31 mouse cellular contexts compared by ENCODE assay signal in genomic region chr1:39796765-39797164, GRCm38 (mm10). TPM values are rescaled to one million over a fixed set of nuclear protein-coding genes. Genes with fewer than 3 reads are reported as not detected.
"Had no signal": no experiment of that assay in that cellular context is flagged by ENCODE, and none has a peak within 500 bp of the region (broad histone marks: within the 10 kb centered on the region; RNA-seq: fewer than 3 reads in every experiment).

No protein-coding gene starts in this region.

- H3K27ac ChIP-seq: kidney, embryonic 15.5 days; liver, embryonic 14.5 days; lung, embryonic 15.5 days; stomach, postnatal 0 days had no signal

- H3K9me3 ChIP-seq: kidney, embryonic 15.5 days; lung, embryonic 15.5 days had no signal

- H3K4me3 ChIP-seq: kidney, embryonic 15.5 days; lung, embryonic 15.5 days had no signal

- H3K27me3 ChIP-seq: kidney, embryonic 15.5 days; lung, embryonic 15.5 days had no signal

- H3K36me3 ChIP-seq: kidney, embryonic 15.5 days; lung, embryonic 15.5 days had no signal

- DNase-seq: kidney, adult 8-10 months; kidney, postnatal 10 days; kidney, postnatal 36 days; layer of hippocampus, postnatal 36 days; liver, postnatal 0 days; lung, postnatal 10 days; lung, postnatal 36 days; midbrain, embryonic 14.5 days; right cerebral cortex, postnatal 14 days; right cerebral cortex, postnatal 4 days; thymus, adult 2 months; thymus, postnatal 14 days; thymus, postnatal 4 days had no signal

- ATAC-seq: liver, postnatal 0 days had no signal

- H3K4me1 ChIP-seq: kidney, embryonic 15.5 days; lung, embryonic 15.5 days had no signal

RNA-seq across cellular contexts. Expression of gene Gm3646, which starts 8.4 kb away (rescaled TPM):
- total RNA-seq: layer of hippocampus, adult 8-10 months; layer of hippocampus, postnatal 10 days; layer of hippocampus, postnatal 36 days; left cerebral cortex, adult 8-10 months; left cerebral cortex, postnatal 14 days; liver, adult 2 months; megakaryocyte progenitor cell, adult 5-6 weeks; megakaryocyte-erythroid progenitor cell, adult 5-6 weeks; midbrain, postnatal 0 days had no signal
- polyA plus RNA-seq: kidney, embryonic 15.5 days; limb, embryonic 11.5 days; limb, embryonic 14.5 days; liver, adult 2 months; liver, embryonic 14.5 days; liver, postnatal 0 days; lung, embryonic 15.5 days; midbrain, embryonic 11.5 days; midbrain, embryonic 14.5 days; midbrain, postnatal 0 days; neural tube, embryonic 11.5 days; neural tube, embryonic 14.5 days; stomach, embryonic 14.5 days; thymus, adult 2 months had no signal
